Mouse (Mus musculus) stomach, postnatal 0 days (tissue): Measurements from ENCODE around the gene Zfp981.
"Not testable (repeated sequence)": the region's sequence is repeated elsewhere in the genome, so short reads cannot be mapped to it uniquely, and the experiment has no call there.

Experiments
- CTCF ChIP-seq: IDR thresholded peaks from 2 replicates; pipeline ENCODE4 v1.5.1; 2016; ENCODE audit warnings: antibody characterized with exemption, low read depth, mild to moderate bottlenecking, moderate library complexity
- EP300 ChIP-seq: optimal IDR thresholded peaks from 2 replicates; pipeline ENCODE3; 2016; ENCODE audit warnings: antibody characterized with exemption

DNA sequence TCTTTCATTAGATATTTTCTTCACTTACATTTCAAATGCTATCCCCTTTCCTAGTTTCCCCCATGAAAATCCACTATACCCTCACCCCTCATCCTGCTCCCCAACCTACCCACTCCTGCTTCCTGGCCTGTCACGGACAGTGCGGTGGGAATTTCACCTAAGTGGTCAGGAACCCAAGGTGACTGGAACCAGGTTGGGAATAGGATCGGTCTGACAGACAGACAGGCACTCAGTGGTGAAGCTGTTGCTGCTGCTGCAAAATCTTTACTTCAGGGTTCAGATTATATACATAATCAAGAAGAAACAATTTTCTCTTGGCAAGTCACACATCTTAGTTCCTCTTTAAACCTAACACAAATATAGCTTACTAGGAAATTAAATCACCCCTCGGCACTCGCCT lies 42.0 kb upstream of the Zfp981 start:
- not testable (repeated sequence) for TF ChIP-seq CTCF, EP300
